Mouse (Mus musculus) pancreas, adult 10 weeks (tissue): ENCODE measurements around the gene Nudt14. TPM values are rescaled to one million over a fixed set of nuclear protein-coding genes. Genes with fewer than 3 reads are reported as not detected.

Experiments used
- polyA plus RNA-seq: library from polyadenylated mRNA; stranded (reverse); fragments of 350-450 nt; fragmentation: Illumina TruSeq; extraction: RNeasy Lipid Tissue Mini Kit (QIAGEN cat#74804); gene quantifications from one replicate; pipeline ENCODE4 v1.2.3, GENCODE M21; 2015; ENCODE audit warnings: low read depth, low replicate concordance; ENCODE audit not compliant: insufficient read depth

Gene Nudt14
- 5.4 TPM for polyA plus RNA-seq

GRCm38 (mm10) chr12:112941776-112942713, at the start of gene Nudt14:
Nudt14 (minus strand) TSS chr12:112942124.

GRCm38 (mm10) chr12:112976371-112977073, 34.6 kb upstream of the Nudt14 start, which contains the start of gene Btbd6:
Btbd6 (plus strand) TSS chr12:112976482.

DNA sequence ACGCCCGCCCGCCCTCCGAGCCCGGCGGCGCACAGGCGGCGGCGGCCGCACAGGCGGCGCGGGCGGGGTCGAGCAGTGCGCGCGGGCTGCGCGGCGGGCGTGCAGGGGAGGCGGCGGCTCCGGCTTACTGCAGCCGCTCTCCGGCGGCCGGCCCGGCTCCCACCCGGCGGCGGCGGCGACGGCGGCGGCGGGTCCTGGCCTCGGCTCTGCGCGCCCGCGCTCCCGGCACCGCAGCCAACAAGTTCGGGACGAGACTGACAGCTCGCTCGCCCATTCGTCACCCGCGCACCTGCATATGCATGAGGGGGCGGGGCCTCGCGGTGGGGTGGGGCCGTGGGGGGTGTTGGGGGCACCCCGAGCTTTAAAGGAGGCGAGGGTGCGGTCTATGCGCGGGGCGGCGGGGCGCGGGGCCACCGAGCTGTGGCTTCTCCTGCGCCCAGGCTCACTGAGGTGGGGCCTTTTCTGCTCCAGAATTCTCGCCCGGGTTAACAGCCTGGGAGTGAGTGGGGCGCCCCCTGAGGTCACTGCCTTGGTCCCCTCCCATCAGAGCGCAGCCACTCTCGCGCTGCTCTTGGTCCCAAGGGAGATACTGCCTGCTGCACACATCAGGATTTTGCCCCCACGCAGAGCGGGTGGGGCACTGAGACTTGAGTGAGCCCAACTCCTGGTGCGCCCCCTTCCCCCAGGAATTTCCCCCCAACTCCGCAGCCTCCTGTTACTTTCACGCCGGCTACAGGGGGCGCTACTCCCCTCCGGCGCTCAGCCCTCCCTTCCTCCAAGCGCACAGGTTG, 12.2 kb downstream of the Nudt14 start, which contains the start of gene Jag2:
TSS of gene Jag2 (minus strand) at position 215 of the 791 bp plus-strand sequence.

Other genes starting within 250 kb of the Nudt14 start
- 11.7 TPM for gene Cep170b, start 221.7 kb downstream of the Nudt14 start, polyA plus RNA-seq
- 5.7 TPM for gene Pld4, start 181.5 kb downstream of the Nudt14 start, polyA plus RNA-seq
- gene Ahnak2, start 139.5 kb downstream of the Nudt14 start, polyA plus RNA-seq = 6.0 TPM
- 1.8 TPM for gene Clba1, start 133.2 kb downstream of the Nudt14 start, polyA plus RNA-seq
- gene Cdca4, start 112.7 kb downstream of the Nudt14 start, polyA plus RNA-seq = 3.2 TPM
- gene Gpr132, start 73.9 kb downstream of the Nudt14 start, polyA plus RNA-seq = not detected
- 9.9 TPM for gene Jag2, start 12.3 kb downstream of the Nudt14 start, polyA plus RNA-seq
- 4.7 TPM for gene Btbd6, start 34.4 kb upstream of the Nudt14 start, polyA plus RNA-seq
- 42.9 TPM for gene Brf1, start 58.6 kb upstream of the Nudt14 start, polyA plus RNA-seq
- 7.0 TPM for gene Pacs2, start 72.4 kb upstream of the Nudt14 start, polyA plus RNA-seq
- not detected for gene Tex22, start 132.4 kb upstream of the Nudt14 start, polyA plus RNA-seq
- 10.8 TPM for gene Mta1, start 156.2 kb upstream of the Nudt14 start, polyA plus RNA-seq
- 59.2 TPM for gene Crip2, start 198.1 kb upstream of the Nudt14 start, polyA plus RNA-seq
- 278 TPM for gene Crip1, start 204.2 kb upstream of the Nudt14 start, polyA plus RNA-seq
- gene Tedc1, start 214.3 kb upstream of the Nudt14 start, polyA plus RNA-seq = not detected
- not detected for gene Tmem121, start 243.8 kb upstream of the Nudt14 start, polyA plus RNA-seq